ENCODE assay signal across 26 mouse cellular contexts in the genomic region with DNA sequence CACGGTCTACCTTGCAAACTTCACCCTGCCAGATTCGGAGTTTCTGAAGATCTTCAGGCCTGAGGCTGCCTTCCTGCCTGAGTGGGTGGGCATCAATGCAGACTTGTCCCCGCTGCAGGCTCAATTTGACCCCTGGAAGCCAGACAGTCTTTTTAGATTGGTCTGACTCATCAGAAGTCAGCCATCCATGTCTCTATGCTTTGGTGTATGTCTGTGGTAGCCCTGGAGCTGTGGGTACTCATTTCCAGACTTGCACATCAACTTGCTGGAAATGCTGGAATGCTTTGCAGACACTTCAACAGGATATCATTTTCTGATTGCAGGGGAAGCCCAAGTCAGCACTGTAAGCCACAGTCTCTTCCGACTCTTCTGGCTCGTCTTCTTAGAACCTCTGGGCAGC. TPM values are rescaled to one million over a fixed set of nuclear protein-coding genes. Genes with fewer than 3 reads are reported as not detected.
DNase-seq lines count a peak whose midpoint lies in the region; ATAC-seq and TF ChIP-seq lines count a peak whose summit lies in the region.
"Had no signal": no experiment of that assay in that cellular context is flagged by ENCODE, and none has a peak within 500 bp of the region (broad histone marks: within the 10 kb centered on the region; RNA-seq: fewer than 3 reads in every experiment).

No protein-coding gene starts in this region.

- peaks cover 18% of the 10 kb centered on the region for H3K9me3 ChIP-seq in CH12.LX (replicated peaks; ENCODE audit: low read length)
- no peaks in the 10 kb centered on the region for H3K9me3 ChIP-seq in midbrain, embryonic 13.5 days
- H3K9me3 ChIP-seq: G1E had no signal

- H3K79me2 ChIP-seq in CH12.LX (replicated peaks; ENCODE audit: control insufficient read depth, extremely low read depth, insufficient read depth, poor library complexity, severe bottlenecking): no peaks in the 10 kb centered on the region

- dilution Hi-C loops in CH12.LX (cut with MboI; ENCODE audit: extremely low pct_ligation_motif_present, extremely low pct_unique_long_range_greater_than_20kb, low sequenced_read_pairs): no loop called here

- H3K27me3 ChIP-seq in testis, adult 2 months (ENCODE audit: control insufficient read depth, insufficient read depth, low read length): no peaks in the 10 kb centered on the region
- H3K27me3 ChIP-seq in CH12.LX (replicated peaks) (no peaks in the 10 kb centered on the region), Patski (no peaks in the 10 kb centered on the region)
- H3K27me3 ChIP-seq in midbrain, embryonic 13.5 days: peaks cover 41% of the 10 kb centered on the region

- no peak overlapping the region for H3K27ac ChIP-seq in testis, adult 2 months (ENCODE audit: control insufficient read depth, insufficient read depth, low read depth, low read length)
- no peak overlapping the region for H3K27ac ChIP-seq in CH12.LX (ENCODE audit: insufficient read depth, low read depth)
- no peak overlapping the region for H3K27ac ChIP-seq in midbrain, embryonic 13.5 days

- CTCF ChIA-PET in Patski (lab: Charles Lee): interaction anchor here (1.5 to 1.8 kb wide), 2 partner anchors 14 to 63 kb away, joined by 3 to 5 read pairs; no protein-coding TSS in a partner anchor

- no peak for TF ChIP-seq POLR2A in testis, adult 2 months (IDR thresholded peaks at IDR 0.05; ENCODE audit: control insufficient read depth, low read depth, low read length)
- no peak for TF ChIP-seq POLR2A in CH12.LX (IDR thresholded peaks at IDR 0.05; ENCODE audit: low read depth, low read length)

- WGBS in midbrain, embryonic 13.5 days: 88% methylated on average over 5 of the region's 5 CpGs

- in situ Hi-C loops in CH12.LX (cut with MboI; ENCODE audit: low pct_ligation_motif_present, low pct_unique_long_range_greater_than_20kb, low sequenced_read_pairs): no loop called here
- in situ Hi-C loops in Patski (cut with MboI; ENCODE audit: low pct_unique_long_range_greater_than_20kb): no loop called here

- H3K4me2 ChIP-seq in CH12.LX (ENCODE audit: insufficient read depth, low read depth, poor library complexity, severe bottlenecking): peak overlapping the region; percentile 64; the same call in 1 of the 2 replicates
- no peak overlapping the region for H3K4me2 ChIP-seq in midbrain, embryonic 13.5 days (replicated peaks)

- TF ChIP-seq CTCF in testis, adult 2 months (IDR thresholded peaks at IDR 0.05; ENCODE audit: control insufficient read depth, insufficient read depth, insufficient replicate concordance, low read depth, low read length): no peak
- no peak for TF ChIP-seq CTCF in CH12.LX (conservative IDR thresholded peaks at IDR 0.05 in 1 of 2, IDR thresholded peaks at IDR 0.05 in 1 of 2; ENCODE audit: low read depth in 2 of 2, low read length in 2 of 2)
- no peak for TF ChIP-seq CTCF in Patski (IDR thresholded peaks at IDR 0.05)

- peak; percentile 57 for ATAC-seq in Patski
- no peak for ATAC-seq in midbrain, embryonic 13.5 days
- ATAC-seq: activated CD4-positive, CD25-positive, alpha-beta regulatory T cell, adult 4 months; CD4-positive, CD25-positive, alpha-beta regulatory T cell, adult 4 months had no signal

- H3K4me3 ChIP-seq in testis, adult 2 months (ENCODE audit: control insufficient read depth, low read depth, low read length): peak overlapping the region; percentile 3; the same call in 1 of the 2 replicates
- H3K4me3 ChIP-seq in CH12.LX (replicated peaks in 1 of 3; ENCODE audit: low read depth in 2 of 3, low read length in 2 of 3, poor library complexity in 1 of 3): peak overlapping the region; percentile 21 to 52 (median 33)
- no peak overlapping the region for H3K4me3 ChIP-seq in midbrain, embryonic 13.5 days (replicated peaks)

- TF ChIP-seq EP300 in CH12.LX (IDR thresholded peaks at IDR 0.05; ENCODE audit: low read length): peak; percentile 21; the same call in 1 of the 2 replicates

- no peaks in the 10 kb centered on the region for H3K36me3 ChIP-seq in testis, adult 2 months (ENCODE audit: control insufficient read depth, insufficient read depth, low read length)
- H3K36me3 ChIP-seq in CH12.LX (replicated peaks in 1 of 2; ENCODE audit: control insufficient read depth in 1 of 2, insufficient read depth in 1 of 2, low read length in 1 of 2): peaks cover 0 to 29% of the 10 kb centered on the region in 2 experiments
- no peaks in the 10 kb centered on the region for H3K36me3 ChIP-seq in midbrain, embryonic 13.5 days
- H3K36me3 ChIP-seq: G1E had no signal

- H3K4me1 ChIP-seq in testis, adult 2 months (ENCODE audit: control insufficient read depth, insufficient read depth, low read length): peaks cover 6% of the 10 kb centered on the region
- H3K4me1 ChIP-seq in CH12.LX (ENCODE audit: control insufficient read depth in 1 of 2, insufficient read depth in 2 of 2): peaks cover 33 to 65% of the 10 kb centered on the region in 2 experiments
- 0 out of 2 replicates have a peak, but pooled peaks cover 6% of the 10 kb centered on the region for H3K4me1 ChIP-seq in midbrain, embryonic 13.5 days (replicated peaks)

- peak overlapping the region; percentile 40; the same call in 1 of the 2 replicates for H3K9ac ChIP-seq in CH12.LX (ENCODE audit: insufficient read depth, low read depth)
- H3K9ac ChIP-seq in midbrain, embryonic 13.5 days (replicated peaks): no peak overlapping the region

- POLR2A ChIA-PET in Patski (lab: Charles Lee): interaction anchor here (0.7 to 0.8 kb wide), 2 partner anchors 9 to 24 kb away, joined by 3 to 5 read pairs; no protein-coding TSS in a partner anchor

- no peak for TF ChIP-seq RAD21 in CH12.LX (IDR thresholded peaks at IDR 0.05; ENCODE audit: low read depth, low read length)

- peak; percentile 83 for DNase-seq in heart, adult 11 months
- no peak for DNase-seq in heart, postnatal 4 days
- DNase-seq in testis, postnatal 10 days (ENCODE audit: low spot score): no peak
- DNase-seq in CH12.LX (ENCODE audit: extremely low read depth): no peak
- peak; percentile 77 for DNase-seq in Patski (ENCODE audit: low read depth, low spot score)
- DNase-seq in embryo, embryonic 10 days (ENCODE audit: low spot score): no peak
- DNase-seq: adrenal gland, adult 2 months; adrenal gland, adult 8-10 months; adrenal gland, postnatal 10 days; adrenal gland, postnatal 14 days; adrenal gland, postnatal 25 days; adrenal gland, postnatal 36 days; B cell, adult 2 months; cerebellum, adult 11 months; cerebellum, adult 11-12 months; cerebellum, adult 18-20 months; cerebellum, adult 2 months had no signal

TF ChIP-seq in CH12.LX, 34 proteins besides CTCF, POLR2A, EP300 and RAD21:
- TF ChIP-seq ZMIZ1 (IDR thresholded peaks at IDR 0.05; ENCODE audit: low read depth, low read length): no peak
- no peak for TF ChIP-seq MAX (IDR thresholded peaks at IDR 0.05; ENCODE audit: low read length)
- no peak for TF ChIP-seq RCOR1 (conservative IDR thresholded peaks at IDR 0.05; ENCODE audit: low read depth, low read length)
- TF ChIP-seq PAX5 (IDR thresholded peaks at IDR 0.05; ENCODE audit: low read length): no peak
- no peak for TF ChIP-seq MYC (IDR thresholded peaks at IDR 0.05; ENCODE audit: low read depth, low read length)

RNA-seq across cellular contexts. Expression of a gene that starts 2.0 kb away (rescaled TPM):
- total RNA-seq in heart, postnatal 4 days (2021): under 1 TPM; 0.56 to 0.60 TPM
- 77.5 and 95.6 TPM in 2 replicates for polyA plus RNA-seq in testis, adult 2 months (2012; rRNA removed)
- 0.08 and 0.21 TPM in 2 replicates for total RNA-seq in CH12.LX (2012; rRNA removed)
- total RNA-seq in CH12.LX (2014; rRNA removed): 0.16 and 0.17 TPM in 2 replicates
- polyA plus RNA-seq in CH12.LX (2012; ENCODE audit: insufficient read length, low read depth): 0.34 and 0.44 TPM in 2 replicates
- 0.12 TPM for polyA plus RNA-seq in Patski (2021)
- 0.17 TPM in 1 of 2 replicates, not detected in the other for polyA plus RNA-seq in midbrain, embryonic 13.5 days (2015; fragmentation: Nextera tagmentation; extraction: Ambion mirVana)
- total RNA-seq: MEL had no signal
- polyA plus RNA-seq: activated CD4-positive, CD25-positive, alpha-beta regulatory T cell, adult 4 months; C2C12; CD4-positive, CD25-positive, alpha-beta regulatory T cell, adult 4 months had no signal

RNA-seq across cellular contexts. Expression of a gene that starts 2.5 kb away (rescaled TPM):
- not detected for total RNA-seq in heart, postnatal 4 days (2021)
- polyA plus RNA-seq in testis, adult 2 months (2012; rRNA removed): 0.08 and 0.21 TPM in 2 replicates
- total RNA-seq in CH12.LX (2012; rRNA removed): 1.3 and 6.4 TPM in 2 replicates
- total RNA-seq in CH12.LX (2014; rRNA removed): 1.8 and 2.5 TPM in 2 replicates
- 2.4 and 2.5 TPM in 2 replicates for polyA plus RNA-seq in CH12.LX (2012; ENCODE audit: insufficient read length, low read depth)
- polyA plus RNA-seq in Patski (2021): 0.91 TPM
- not detected in 2 replicates for polyA plus RNA-seq in midbrain, embryonic 13.5 days (2015; fragmentation: Nextera tagmentation; extraction: Ambion mirVana)
- total RNA-seq: adrenal gland, adult 18-20 months; adrenal gland, adult 2 months; adrenal gland, adult 8-10 months; adrenal gland, postnatal 25 days; adrenal gland, postnatal 36 days; MEL had no signal
- polyA plus RNA-seq: activated CD4-positive, CD25-positive, alpha-beta regulatory T cell, adult 4 months; adrenal gland, adult 2 months; CD4-positive, CD25-positive, alpha-beta regulatory T cell, adult 4 months; G1E had no signal

RNA-seq across cellular contexts. Expression of a gene that starts 4.3 kb away (rescaled TPM):
- total RNA-seq in heart, postnatal 4 days (2021): not detected
- 3.6 and 3.7 TPM in 2 replicates for polyA plus RNA-seq in testis, adult 2 months (2012; rRNA removed)
- total RNA-seq in CH12.LX (2012; rRNA removed) (0.38 and 0.51 TPM in 2 replicates), CH12.LX (2014; rRNA removed) (0.72 and 0.86 TPM in 2 replicates)
- polyA plus RNA-seq in CH12.LX (2012; ENCODE audit: insufficient read length, low read depth) (0.41 and 0.44 TPM in 2 replicates), Patski (2021) (0.14 TPM)
- polyA plus RNA-seq in midbrain, embryonic 13.5 days (2015; fragmentation: Nextera tagmentation; extraction: Ambion mirVana): 0.17 TPM in 1 of 2 replicates, not detected in the other
- total RNA-seq: adrenal gland, adult 2 months; adrenal gland, adult 8-10 months; adrenal gland, postnatal 25 days; MEL had no signal
- polyA plus RNA-seq: activated CD4-positive, CD25-positive, alpha-beta regulatory T cell, adult 4 months; brain, embryonic 14.5 days; CD4-positive, CD25-positive, alpha-beta regulatory T cell, adult 4 months; cerebellum, adult 2 months; G1E had no signal

RNA-seq across cellular contexts. Expression of a gene that starts 7.7 kb away (rescaled TPM):
- 10 to 100 TPM; 50.0 to 50.5 TPM for total RNA-seq in heart, postnatal 4 days (2021)
- 5.1 and 5.4 TPM in 2 replicates for polyA plus RNA-seq in testis, adult 2 months (2012; rRNA removed)
- total RNA-seq in CH12.LX (2012; rRNA removed) (2.4 and 2.9 TPM in 2 replicates), CH12.LX (2014; rRNA removed) (0.46 and 0.55 TPM in 2 replicates)
- polyA plus RNA-seq in CH12.LX (2012; ENCODE audit: insufficient read length, low read depth) (0.76 and 0.77 TPM in 2 replicates), Patski (2021) (1.6 TPM)
- polyA plus RNA-seq in midbrain, embryonic 13.5 days (2015; fragmentation: Nextera tagmentation; extraction: Ambion mirVana): 7.5 and 9.4 TPM in 2 replicates
- polyA plus RNA-seq: C2C12 had no signal

RNA-seq across cellular contexts. Expression of a gene that starts 20.2 kb away (rescaled TPM):
- total RNA-seq in heart, postnatal 4 days (2021): 10 to 100 TPM in 1 of 2 experiments, 1 to 10 TPM in 1; 8.8 to 11.7 TPM
- polyA plus RNA-seq in testis, adult 2 months (2012; rRNA removed): 0.74 and 1.3 TPM in 2 replicates
- total RNA-seq in CH12.LX (2012; rRNA removed) (0.04 and 0.17 TPM in 2 replicates), CH12.LX (2014; rRNA removed) (not detected in 2 replicates)
- polyA plus RNA-seq in CH12.LX (2012; ENCODE audit: insufficient read length, low read depth) (0.16 and 0.31 TPM in 2 replicates), Patski (2021) (0.40 TPM)
- 3.1 and 4.8 TPM in 2 replicates for polyA plus RNA-seq in midbrain, embryonic 13.5 days (2015; fragmentation: Nextera tagmentation; extraction: Ambion mirVana)
- total RNA-seq: G1E, MEL had no signal
- polyA plus RNA-seq: activated CD4-positive, CD25-positive, alpha-beta regulatory T cell, adult 4 months; G1E had no signal

Comparison
In these comparisons a context has a peak if more than half of its experiments do, and no peak if none do; other contexts are left out.
1. DNase-seq: peak in heart, adult 11 months (single experiment) and Patski (single experiment); none in heart, postnatal 4 days (single experiment), testis, postnatal 10 days (single experiment), CH12.LX (single experiment) and embryo, embryonic 10 days (single experiment).
2. RNA of a gene that starts 2.0 kb away (polyA plus RNA-seq): 77.5 to 95.6 TPM in testis, adult 2 months; 0.34 to 0.44 TPM in CH12.LX, 0.17 TPM in midbrain, embryonic 13.5 days and 0.12 TPM in Patski (single experiment); every median in the first group is over 10 times any median in the second.